Mouse (Mus musculus): ENCODE measurements at regions not wholly inside any gene's neighbourhood (a gene's known extent, or its start where the extent isn't known, plus 50 kb on each side); places are given as distances from the start of the nearest gene placed in this dataset.

DNA sequence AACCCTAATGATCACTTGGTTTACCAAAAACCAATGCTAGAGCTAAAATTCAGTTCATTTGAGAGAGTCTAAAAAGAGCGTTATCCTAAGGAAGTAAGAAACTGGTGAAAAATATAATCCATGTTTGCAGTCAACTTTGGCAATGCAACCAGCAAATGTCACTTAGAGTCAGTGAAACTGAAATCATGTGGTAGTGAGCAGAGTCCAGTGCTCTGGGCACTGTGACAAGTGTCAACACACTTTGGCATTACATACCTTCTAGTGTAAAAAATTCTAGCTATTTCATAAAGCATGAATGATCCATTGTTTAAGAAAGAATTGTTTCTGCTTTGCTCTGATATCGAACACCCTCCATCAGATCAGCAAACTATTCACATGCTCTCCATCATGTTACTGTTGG lies 743.1 kb downstream of the Rfpl4b start:
- no peak for TF ChIP-seq CTCF (conservative IDR thresholded peaks at IDR 0.05 in 1 of 2, IDR thresholded peaks at IDR 0.05 in 1 of 2; ENCODE audit: low read depth in 2 of 2, low read length in 2 of 2)
- no peak for TF ChIP-seq POLR2AphosphoS2 (IDR thresholded peaks at IDR 0.05; ENCODE audit: low read depth, low read length)

Measured in CH12.LX (cell line).